Mouse (Mus musculus): ENCODE results near the gene Ccr6.

- TF ChIP-seq POLR2A (IDR thresholded peaks at IDR 0.05; ENCODE audit: low read depth, low read length) (no peak), ZKSCAN1 (IDR thresholded peaks at IDR 0.05; ENCODE audit: borderline replicate concordance, low read depth, low read length) (no peak), CTCF (conservative IDR thresholded peaks at IDR 0.05 in 1 of 2, IDR thresholded peaks at IDR 0.05 in 1 of 2; ENCODE audit: low read depth in 2 of 2, low read length in 2 of 2) (no peak; a peak in 1 of 4 replicates), EP300 (IDR thresholded peaks at IDR 0.05; ENCODE audit: low read length) (no peak), CHD2 (IDR thresholded peaks at IDR 0.05; ENCODE audit: low read length) (no peak), ZNF384 (IDR thresholded peaks at IDR 0.05; ENCODE audit: low read depth, low read length) (no peak), MAX (IDR thresholded peaks at IDR 0.05; ENCODE audit: low read length) (no peak)
These were observed 20.7 kb upstream of the Ccr6 start for GRCm38 (mm10) chr17:8215016-8215745.

Measured in CH12.LX (cell line).